Comparison of ENCODE assay signal across 12 mouse cellular contexts in genomic region chr2:156930549-156930948, GRCm38 (mm10). TPM values are rescaled to one million over a fixed set of nuclear protein-coding genes. Genes with fewer than 3 reads are reported as not detected.
"Had no signal": no experiment of that assay in that cellular context is flagged by ENCODE, and none has a peak within 500 bp of the region (broad histone marks: within the 10 kb centered on the region; RNA-seq: fewer than 3 reads in every experiment).

No protein-coding gene starts in this region.

- H3K9me3 ChIP-seq: liver, embryonic 15.5 days had no signal

- H3K4me2 ChIP-seq: liver, embryonic 15.5 days; midbrain, embryonic 11.5 days had no signal

- H3K9ac ChIP-seq: liver, embryonic 15.5 days had no signal

- H3K4me3 ChIP-seq: liver, embryonic 15.5 days had no signal

- H3K27me3 ChIP-seq: liver, embryonic 15.5 days had no signal

- ATAC-seq: intestine, postnatal 0 days had no signal

- H3K27ac ChIP-seq: kidney, postnatal 0 days; liver, embryonic 15.5 days had no signal

- DNase-seq: kidney, adult 2 months; kidney, postnatal 25 days; lung, postnatal 4 days; midbrain, embryonic 14.5 days; thymus, adult 18-20 months; thymus, postnatal 36 days had no signal

RNA-seq across cellular contexts. Expression of gene Sla2, which starts 43.6 kb away (rescaled TPM):
- total RNA-seq: left cerebral cortex, postnatal 10 days; midbrain, postnatal 0 days had no signal
- polyA plus RNA-seq: midbrain, postnatal 0 days had no signal
